Mouse (Mus musculus) hindbrain, embryonic 16.5 days (tissue): ENCODE measurements around the gene Filip1l. TPM values are rescaled to one million over a fixed set of nuclear protein-coding genes. Genes with fewer than 3 reads are reported as not detected.

ENCODE experiments used
- polyA plus RNA-seq: library from polyadenylated mRNA; unstranded; fragments of >200 nt; fragmentation: Nextera tagmentation; extraction: Ambion mirVana; gene quantifications from 2 replicates; pipeline ENCODE4 v1.2.1, GENCODE M21; 2015

Gene Filip1l
- polyA plus RNA-seq, 1 experiment from 2014 or later: 2.2 TPM

Other genes with a start within 250 kb of the Filip1l start
- gene Tomm70a, start 231.4 kb upstream of the Filip1l start, polyA plus RNA-seq: 56.5 and 62.5 TPM in 2 replicates
- gene Nit2, start 185.8 kb upstream of the Filip1l start, polyA plus RNA-seq: 57.7 and 60.1 TPM in 2 replicates
- gene Tbc1d23, start 121.6 kb upstream of the Filip1l start, polyA plus RNA-seq: 30.2 and 34.3 TPM in 2 replicates
- gene Tmem30c, start 60.2 kb upstream of the Filip1l start, polyA plus RNA-seq: 0.31 and 0.34 TPM in 2 replicates